Mouse (Mus musculus) small intestine, adult 2 months (tissue): ENCODE data around the gene Arfgap2. TPM values are rescaled to one million over a fixed set of nuclear protein-coding genes. Genes with fewer than 3 reads are reported as not detected.

Experiments used
- H3K27ac ChIP-seq: fragments of 200-500 bp; 2 replicates; pipeline ENCODE4 v1.5.1; 2012; ENCODE audit warnings: low read depth, low read length, control low read depth, inconsistent platforms; ENCODE audit not compliant: insufficient read depth
- H3K27me3 ChIP-seq: fragments of 200-500 bp; 2 replicates; pipeline ENCODE4 v1.6.1; 2012; ENCODE audit warnings: mild to moderate bottlenecking, moderate library complexity, low read length, inconsistent platforms; ENCODE audit not compliant: control insufficient read depth, insufficient read depth
- H3K36me3 ChIP-seq: fragments of 200-500 bp; 2 replicates; pipeline ENCODE4 v1.6.1; 2012; ENCODE audit warnings: mild to moderate bottlenecking, low read length, control low read depth, inconsistent platforms; ENCODE audit not compliant: control insufficient read depth, insufficient read depth
- H3K4me1 ChIP-seq: fragments of 200-500 bp; 2 replicates; pipeline ENCODE4 v1.6.1; 2012; ENCODE audit warnings: low read length, inconsistent platforms, mixed read lengths; ENCODE audit not compliant: control insufficient read depth, insufficient read depth, insufficient read length
- H3K4me3 ChIP-seq: fragments of 200-500 bp; 2 replicates; pipeline ENCODE4 v1.5.1; 2012; ENCODE audit warnings: low read depth, mild to moderate bottlenecking, control low read depth, inconsistent platforms, low read length, moderate library complexity
- CTCF ChIP-seq: fragments of 200-500 bp; IDR thresholded peaks from 2 replicates; pipeline ENCODE4 v1.5.1; 2012; ENCODE audit warnings: low read depth, mild to moderate bottlenecking, control low read depth, inconsistent platforms, low read length, moderate library complexity, mixed read lengths; ENCODE audit not compliant: insufficient replicate concordance, insufficient read length; ENCODE audit errors: extremely low read depth
- POLR2A ChIP-seq: fragments of 200-500 bp; IDR thresholded peaks from 2 replicates; pipeline ENCODE4 v1.6.1; 2012; ENCODE audit warnings: low read depth, mild to moderate bottlenecking, control low read depth, inconsistent platforms, low read length, moderate library complexity
- WGBS: fragments of 180-500 bp; shearing (Covaris S2); methylation state at CpG from one replicate; pipeline ENCODE4 v1.1.7; 2018; 5-methylcytosine and 5-hydroxymethylcytosine counted together
- polyA plus RNA-seq: library from polyadenylated mRNA; depleted of rRNA; stranded (reverse); fragments of >200 nt; gene quantifications from 2 replicates; pipeline ENCODE4 v1.2.3, GENCODE M21; 2012

Gene Arfgap2
- polyA plus RNA-seq, 1 experiment = 34.6 TPM

GRCm38 (mm10) chr2:91312578-91313311 lies 48.0 kb downstream of the Arfgap2 start:
- Histone ChIP-seq H3K4me1 (peaks cover 12% of the 10 kb centered on the region), H3K27me3 (no peaks in the 10 kb centered on the region), H3K4me3 (no peak overlapping the region), H3K27ac (no peak overlapping the region), H3K36me3 (no peaks in the 10 kb centered on the region)
- 50% methylated on average over 10 of the region's 10 CpGs for WGBS
- TF ChIP-seq CTCF (no peak), POLR2A (no peak)

- Histone ChIP-seq H3K27ac (no peak overlapping the region), H3K4me1 (peaks cover 8% of the 10 kb centered on the region), H3K36me3 (no peaks in the 10 kb centered on the region), H3K4me3 (no peak overlapping the region), H3K27me3 (no peaks in the 10 kb centered on the region)
- 90% methylated on average over 7 of the region's 7 CpGs for WGBS
- no peak for TF ChIP-seq POLR2A
- no peak for TF ChIP-seq CTCF
These were observed 49.4 kb downstream of the Arfgap2 start for GRCm38 (mm10) chr2:91314184-91314583.

GRCm38 (mm10) chr2:91320559-91321529 lies 56.1 kb downstream of the Arfgap2 start:
- TF ChIP-seq POLR2A (no peak), CTCF (no peak)
- Histone ChIP-seq H3K4me3 (no peak overlapping the region), H3K27me3 (no peaks in the 10 kb centered on the region), H3K36me3 (no peaks in the 10 kb centered on the region), H3K27ac (peak overlapping the region; percentile 85), H3K4me1 (peaks cover 17% of the 10 kb centered on the region; the same call in 1 of the 2 replicates)
- WGBS = 36% methylated on average over 10 of the region's 10 CpGs

GRCm38 (mm10) chr2:91321923-91322322 lies 57.1 kb downstream of the Arfgap2 start:
- Histone ChIP-seq H3K36me3 (no peaks in the 10 kb centered on the region), H3K4me3 (no peak overlapping the region), H3K4me1 (peaks cover 17% of the 10 kb centered on the region; the same call in 1 of the 2 replicates), H3K27me3 (no peaks in the 10 kb centered on the region), H3K27ac (peak overlapping the region; percentile 85)
- TF ChIP-seq CTCF (no peak), POLR2A (no peak)
- WGBS = 35% methylated on average over 2 of the region's 2 CpGs

GRCm38 (mm10) chr2:91322490-91322889 lies 57.7 kb downstream of the Arfgap2 start:
- H3K36me3 ChIP-seq = no peaks in the 10 kb centered on the region
- 21% methylated on average over 4 of the region's 4 CpGs for WGBS
- TF ChIP-seq POLR2A = no peak
- TF ChIP-seq CTCF = no peak
- H3K27me3 ChIP-seq = no peaks in the 10 kb centered on the region
- peak overlapping the region; percentile 68 for H3K27ac ChIP-seq
- H3K4me1 ChIP-seq = peaks cover 20% of the 10 kb centered on the region; the same call in 1 of the 2 replicates
- no peak overlapping the region for H3K4me3 ChIP-seq

GRCm38 (mm10) chr2:91324346-91324745 lies 59.6 kb downstream of the Arfgap2 start:
- no peak for TF ChIP-seq CTCF
- TF ChIP-seq POLR2A = no peak
- 82% methylated on average over 1 of the region's 1 CpGs for whole genome bisulfite sequencing
- Histone ChIP-seq H3K27me3 (no peaks in the 10 kb centered on the region), H3K4me3 (no peak overlapping the region), H3K27ac (no peak overlapping the region), H3K4me1 (peaks cover 28% of the 10 kb centered on the region; the same call in 1 of the 2 replicates), H3K36me3 (no peaks in the 10 kb centered on the region)
